Mouse (Mus musculus) lung, postnatal 0 days (tissue): ENCODE measurements around the gene Gm340. TPM values are rescaled to one million over a fixed set of nuclear protein-coding genes. Genes with fewer than 3 reads are reported as not detected.

Experiments used
- ATAC-seq: fragments of 200-750 bp; cut with Nextera tagmentation; 2 replicates; pipeline ENCODE4 v1.8.0; 2017; ENCODE audit warnings: moderate library complexity
- DNase-seq: peaks from one replicate; pipeline ENCODE4 v3.0.0-alpha.2; 2016; ENCODE audit warnings: low spot score
- H3K27ac ChIP-seq: fragments of 300-500 bp; sonication (generic); 2 replicates; pipeline ENCODE4 v1.5.1; 2014; ENCODE audit warnings: antibody characterized with exemption, mild to moderate bottlenecking, low read length, mixed read lengths
- H3K27me3 ChIP-seq: fragments of 300-500 bp; sonication (generic); replicated peaks from 2 replicates; pipeline ENCODE4 v1.6.1; 2014; ENCODE audit warnings: low read length, mixed read lengths; ENCODE audit not compliant: insufficient read depth
- H3K36me3 ChIP-seq: fragments of 300-500 bp; sonication (generic); 2 replicates; pipeline ENCODE4 v1.6.1; 2014; ENCODE audit warnings: low read length, mixed read lengths; ENCODE audit not compliant: insufficient read depth
- H3K4me1 ChIP-seq: fragments of 300-500 bp; sonication (generic); 2 replicates; pipeline ENCODE4 v1.6.1; 2014; ENCODE audit warnings: antibody characterized with exemption, low read depth, low read length, mixed read lengths; ENCODE audit not compliant: insufficient read depth
- H3K4me2 ChIP-seq: fragments of 300-500 bp; sonication (generic); replicated peaks from 2 replicates; pipeline ENCODE4 v1.6.1; 2014; ENCODE audit warnings: low read depth, mild to moderate bottlenecking, low read length, moderate library complexity, mixed read lengths
- H3K4me3 ChIP-seq: fragments of 300-500 bp; sonication (generic); 2 replicates; pipeline ENCODE4 v1.5.1; 2014; ENCODE audit warnings: low read depth, low read length
- H3K9ac ChIP-seq: fragments of 300-500 bp; sonication (generic); replicated peaks from 2 replicates; pipeline ENCODE4 v1.6.1; 2014; ENCODE audit warnings: low read depth, mild to moderate bottlenecking
- H3K9me3 ChIP-seq: fragments of 300-500 bp; sonication (generic); 2 replicates; pipeline ENCODE4 v1.6.1; 2016; ENCODE audit warnings: low read length, mixed read lengths
- CTCF ChIP-seq: IDR thresholded peaks from 2 replicates; pipeline ENCODE4 v1.5.1; 2016; ENCODE audit warnings: antibody characterized with exemption, mild to moderate bottlenecking
- EP300 ChIP-seq: IDR thresholded peaks from 2 replicates; pipeline ENCODE4 v1.6.1; 2016; ENCODE audit warnings: antibody characterized with exemption, mild to moderate bottlenecking, control low read depth
- WGBS: fragments of 180-500 bp; shearing (Covaris S2); extraction: QIAGEN DNeasy Blood & Tissue Kit; methylation state at CpG from one replicate; pipeline ENCODE4 v1.1.7; 2014; 5-methylcytosine and 5-hydroxymethylcytosine counted together
- polyA plus RNA-seq: library from polyadenylated mRNA; unstranded; fragments of >200 nt; fragmentation: Nextera tagmentation; extraction: Ambion mirVana; gene quantifications from 2 replicates; pipeline ENCODE4 v1.2.1, GENCODE M21; 2015

The Gm340 gene
- polyA plus RNA-seq, 1 experiment from 2014 or later = 1.2 TPM

DNA sequence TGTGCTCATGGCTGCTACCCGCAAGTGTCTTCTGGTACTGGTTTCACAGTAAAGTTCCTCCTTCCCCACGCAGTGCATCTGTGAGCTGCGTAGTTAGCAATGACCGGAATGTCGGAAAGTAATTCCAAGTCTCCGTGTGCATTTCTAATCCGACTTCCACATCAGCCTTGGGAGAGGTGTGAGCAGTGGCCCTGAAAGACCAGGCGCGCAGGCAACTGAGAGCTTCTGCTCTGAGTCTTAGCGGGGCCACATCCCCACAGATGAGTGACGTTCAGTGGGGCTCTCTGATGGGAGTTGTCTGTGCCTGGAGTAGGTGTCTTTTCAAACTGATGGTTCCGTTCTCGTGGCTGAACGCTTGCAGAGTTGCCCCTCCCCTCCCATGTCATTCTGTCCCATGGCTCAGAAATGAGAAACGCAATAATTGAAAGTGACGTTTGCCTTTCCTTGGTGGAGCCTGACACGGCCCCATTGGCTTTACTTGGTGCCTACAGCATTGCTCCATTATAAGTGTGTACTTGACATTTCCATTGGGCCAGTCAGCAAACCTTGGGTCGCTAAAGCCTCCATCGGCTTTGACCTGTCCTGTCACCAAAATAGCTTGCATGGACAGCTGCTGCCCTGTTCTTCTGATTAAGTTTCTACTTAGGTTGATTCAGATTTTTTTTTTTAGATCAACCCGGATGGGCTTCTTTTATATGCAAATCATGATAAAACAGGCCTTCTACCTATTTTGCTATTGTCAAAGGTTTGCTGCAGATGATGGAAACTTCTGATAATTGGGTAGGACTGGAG is 5.5 kb downstream of the Gm340 start:
- Histone ChIP-seq H3K4me2 (no peak overlapping the region), H3K27me3 (no peaks in the 10 kb centered on the region), H3K36me3 (peaks cover 9% of the 10 kb centered on the region; the same call in 1 of the 2 replicates), H3K4me1 (no peaks in the 10 kb centered on the region), H3K9me3 (no peaks in the 10 kb centered on the region), H3K27ac (no peak overlapping the region), H3K9ac (no peak overlapping the region), H3K4me3 (no peak overlapping the region)
- ATAC-seq (no peak), DNase-seq (no peak)
- TF ChIP-seq CTCF (no peak), EP300 (no peak)
- 88% methylated on average over 20 of the region's 20 CpGs for WGBS

GRCm38 (mm10) chr19:41589026-41589425 is 6.9 kb downstream of the Gm340 start:
- no peaks in the 10 kb centered on the region for H3K27me3 ChIP-seq
- DNase-seq (no peak), ATAC-seq (no peak)
- H3K9me3 ChIP-seq = no peaks in the 10 kb centered on the region
- no peaks in the 10 kb centered on the region for H3K4me1 ChIP-seq
- H3K4me2 ChIP-seq = no peak overlapping the region
- no peak overlapping the region for H3K9ac ChIP-seq
- peaks cover 3% of the 10 kb centered on the region; the same call in 1 of the 2 replicates for H3K36me3 ChIP-seq
- no peak overlapping the region for H3K27ac ChIP-seq
- no peak overlapping the region for H3K4me3 ChIP-seq
- WGBS = 87% methylated on average over 7 of the region's 7 CpGs
- no peak for TF ChIP-seq CTCF
- TF ChIP-seq EP300 = no peak

- Histone ChIP-seq H3K4me3 (no peak overlapping the region), H3K9ac (no peak overlapping the region), H3K4me2 (no peak overlapping the region), H3K4me1 (no peaks in the 10 kb centered on the region), H3K36me3 (peaks cover 3% of the 10 kb centered on the region; the same call in 1 of the 2 replicates), H3K27ac (no peak overlapping the region), H3K9me3 (no peaks in the 10 kb centered on the region), H3K27me3 (no peaks in the 10 kb centered on the region)
- ATAC-seq = no peak
- no peak for TF ChIP-seq EP300
- TF ChIP-seq CTCF = no peak
- 78% methylated on average over 8 of the region's 8 CpGs for WGBS
- no peak for DNase-seq
Measured at GRCm38 (mm10) chr19:41589681-41590080, 7.5 kb downstream of the Gm340 start.

DNA sequence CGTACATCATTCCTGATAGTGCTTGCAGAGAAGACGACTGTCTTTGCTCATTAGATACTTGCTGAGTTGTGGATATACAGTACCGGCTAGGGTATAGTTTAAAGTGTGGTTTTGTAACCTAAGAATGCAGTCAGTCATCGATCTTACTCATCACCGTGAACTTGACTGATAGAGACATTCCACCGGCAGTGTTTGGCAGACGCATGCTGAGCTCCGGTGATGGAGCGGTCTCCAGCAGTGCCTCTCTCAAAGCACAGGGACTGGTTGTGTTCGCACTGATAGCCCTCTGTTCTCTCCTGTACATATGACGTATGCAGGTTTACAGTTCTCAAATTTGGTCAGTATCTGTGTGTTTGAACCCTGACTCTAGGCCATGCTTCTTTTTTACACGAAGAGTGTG is 9.6 kb downstream of the Gm340 start:
- H3K9me3 ChIP-seq = no peaks in the 10 kb centered on the region
- DNase-seq (no peak), ATAC-seq (no peak)
- H3K4me1 ChIP-seq = no peaks in the 10 kb centered on the region
- H3K9ac ChIP-seq = no peak overlapping the region
- no peaks in the 10 kb centered on the region for H3K36me3 ChIP-seq
- TF ChIP-seq EP300 (no peak), CTCF (no peak)
- no peak overlapping the region for H3K4me3 ChIP-seq
- no peaks in the 10 kb centered on the region for H3K27me3 ChIP-seq
- no peak overlapping the region for H3K4me2 ChIP-seq
- WGBS = 69% methylated on average over 12 of the region's 12 CpGs
- no peak overlapping the region for H3K27ac ChIP-seq

DNA sequence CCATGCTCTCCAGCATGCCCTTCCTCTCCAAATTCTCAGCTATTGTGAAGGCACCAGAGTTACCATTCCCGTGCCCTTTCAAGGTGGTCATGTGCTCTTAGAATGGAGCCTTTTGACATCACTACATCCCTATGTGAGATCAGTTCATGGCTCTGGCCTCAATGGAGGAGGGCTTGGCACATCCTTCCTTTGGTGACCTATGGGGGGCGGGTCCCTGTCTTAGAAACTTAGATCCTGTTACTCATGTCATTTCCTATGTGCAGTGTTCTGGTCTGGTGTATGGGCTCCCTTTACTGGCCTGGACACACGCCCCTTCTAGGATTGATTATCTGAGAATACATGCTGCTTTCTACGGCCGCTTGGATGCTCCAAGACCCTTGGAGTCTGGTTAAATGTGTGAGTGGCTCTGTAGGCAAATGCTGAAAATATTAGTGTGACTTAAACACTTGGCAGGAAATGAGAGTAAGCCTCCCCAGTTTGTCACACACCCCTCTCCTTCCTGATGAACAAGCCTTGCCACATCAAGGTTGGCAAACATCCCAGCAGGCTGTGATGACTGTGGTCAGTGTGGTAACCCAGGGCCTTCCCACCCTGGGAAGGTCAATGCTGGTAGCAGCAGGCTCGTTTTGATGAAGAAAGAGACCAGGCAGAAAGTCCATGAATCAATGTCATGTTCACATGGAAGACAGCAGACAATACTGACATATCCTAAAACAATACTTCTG is 15.2 kb downstream of the Gm340 start:
- no peak overlapping the region for H3K4me3 ChIP-seq
- DNase-seq = peak; percentile 90
- no peak overlapping the region for H3K27ac ChIP-seq
- TF ChIP-seq CTCF (no peak), EP300 (peak; percentile 73)
- 53% methylated on average over 6 of the region's 6 CpGs for WGBS
- H3K36me3 ChIP-seq = no peaks in the 10 kb centered on the region
- H3K9me3 ChIP-seq = no peaks in the 10 kb centered on the region
- no peaks in the 10 kb centered on the region for H3K27me3 ChIP-seq
- H3K9ac ChIP-seq = no peak overlapping the region
- H3K4me1 ChIP-seq = peaks cover 6% of the 10 kb centered on the region; the same call in 1 of the 2 replicates
- ATAC-seq = peak; percentile 91
- no peak overlapping the region for H3K4me2 ChIP-seq

- Histone ChIP-seq H3K4me1 (peaks cover 6% of the 10 kb centered on the region; the same call in 1 of the 2 replicates), H3K4me3 (no peak overlapping the region), H3K9me3 (no peaks in the 10 kb centered on the region), H3K9ac (no peak overlapping the region), H3K36me3 (no peaks in the 10 kb centered on the region), H3K4me2 (no peak overlapping the region), H3K27me3 (no peaks in the 10 kb centered on the region), H3K27ac (no peak overlapping the region)
- DNase-seq = no peak
- TF ChIP-seq CTCF = no peak
- no peak for TF ChIP-seq EP300
- 60% methylated on average over 11 of the region's 11 CpGs for WGBS
- no peak for ATAC-seq
Measured at GRCm38 (mm10) chr19:41600647-41601046, 18.5 kb downstream of the Gm340 start.
